Mouse (Mus musculus) liver, embryonic 11.5 days (tissue): ENCODE data around the gene Gna13. TPM values are rescaled to one million over a fixed set of nuclear protein-coding genes. Genes with fewer than 3 reads are reported as not detected.

Source experiments
- ATAC-seq: fragments of 200-750 bp; cut with Nextera tagmentation; replicated peaks from 2 replicates; pipeline ENCODE4 v1.8.0; 2017; ENCODE audit warnings: moderate number of reproducible peaks, mild to moderate bottlenecking, moderate TSS enrichment, moderate library complexity; ENCODE audit not compliant: low FRiP score
- DNase-seq: peaks from one replicate; pipeline ENCODE4 v3.0.0-alpha.2; 2017; ENCODE audit warnings: low spot score
- H3K27ac ChIP-seq: fragments of 300-500 bp; sonication (generic); 2 replicates; pipeline ENCODE4 v1.5.1; 2014; ENCODE audit warnings: mild to moderate bottlenecking, low read depth, low read length, control low read depth
- H3K27me3 ChIP-seq: fragments of 300-500 bp; sonication (generic); replicated peaks from 2 replicates; pipeline ENCODE4 v1.6.1; 2014; ENCODE audit warnings: low read length, mixed read lengths; ENCODE audit not compliant: control insufficient read depth, insufficient read depth
- H3K36me3 ChIP-seq: fragments of 300-500 bp; sonication (generic); 2 replicates; pipeline ENCODE4 v1.6.1; 2014; ENCODE audit warnings: mild to moderate bottlenecking, low read length, moderate library complexity, mixed read lengths; ENCODE audit not compliant: control insufficient read depth, insufficient read depth
- H3K4me1 ChIP-seq: fragments of 300-500 bp; sonication (generic); replicated peaks from 2 replicates; pipeline ENCODE4 v1.6.1; 2014; ENCODE audit warnings: low read length, mixed read lengths; ENCODE audit not compliant: control insufficient read depth, insufficient read depth
- H3K4me2 ChIP-seq: fragments of 300-500 bp; sonication (generic); 2 replicates; pipeline ENCODE4 v1.6.1; 2014; ENCODE audit warnings: mild to moderate bottlenecking, control low read depth, moderate library complexity
- H3K4me3 ChIP-seq: fragments of 300-500 bp; sonication (generic); 2 replicates; pipeline ENCODE4 v1.5.1; 2014; ENCODE audit warnings: low read depth, low read length, control low read depth
- H3K9ac ChIP-seq: fragments of 300-500 bp; sonication (generic); 2 replicates; pipeline ENCODE4 v1.6.1; 2014; ENCODE audit warnings: low read depth, low read length, control low read depth
- H3K9me3 ChIP-seq: fragments of 300-500 bp; sonication (generic); 2 replicates; pipeline ENCODE4 v1.6.1; 2016; ENCODE audit warnings: low read length, inconsistent platforms, mixed read lengths; ENCODE audit not compliant: control insufficient read depth
- WGBS: fragments of 180-500 bp; shearing (Covaris S2); extraction: QIAGEN DNeasy Blood & Tissue Kit; methylation state at CpG from one replicate; pipeline ENCODE4 v1.1.7; 2014; 5-methylcytosine and 5-hydroxymethylcytosine counted together
- polyA plus RNA-seq: library from polyadenylated mRNA; unstranded; fragments of >200 nt; fragmentation: Nextera tagmentation; extraction: Ambion mirVana; gene quantifications from 2 replicates; pipeline ENCODE4 v1.2.1, GENCODE M21; 2014

Gene Gna13
- polyA plus RNA-seq, 1 experiment from 2014 or later = 25.3 TPM

DNA sequence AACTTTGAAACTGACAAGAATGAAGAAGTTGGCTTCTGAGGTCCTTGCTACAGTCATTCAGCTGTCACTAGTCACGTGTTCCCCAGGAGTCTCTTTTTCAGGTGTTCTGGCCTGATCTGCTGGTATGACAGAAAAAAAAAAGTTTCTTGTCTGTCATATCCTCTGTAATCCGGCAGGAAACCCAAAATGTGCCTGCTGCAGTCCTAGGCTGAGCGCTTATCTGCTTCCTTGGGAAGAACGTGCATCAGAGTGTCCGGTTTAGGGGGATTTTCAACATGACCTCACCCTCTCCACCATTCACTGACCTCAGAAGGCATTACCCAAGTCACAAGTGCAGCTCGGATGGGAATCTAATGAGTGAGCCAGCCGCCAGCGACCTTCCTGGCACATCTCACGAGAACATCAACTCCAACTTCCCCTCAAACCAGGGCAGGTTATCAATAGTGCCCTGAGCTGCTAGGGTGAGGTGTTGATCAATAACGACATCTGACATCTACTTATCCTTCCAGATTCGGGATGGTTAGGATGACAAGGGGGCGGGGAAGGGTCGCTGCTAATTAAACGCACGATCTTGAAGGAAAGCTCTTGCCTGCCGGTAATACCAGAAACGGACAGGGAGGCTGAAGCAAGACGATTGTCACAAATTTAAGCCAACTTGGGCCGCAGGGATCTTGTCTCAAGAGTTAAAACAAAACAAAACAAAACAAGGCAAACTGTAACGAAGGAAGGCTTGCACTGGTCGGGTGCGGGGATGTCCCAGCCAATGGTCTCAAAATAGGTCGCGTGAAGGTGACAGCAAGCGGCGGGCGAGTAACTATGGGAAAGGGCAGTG, 784 bp upstream of the Gna13 start:
- H3K27me3 ChIP-seq = no peaks in the 10 kb centered on the region

GRCm38 (mm10) chr11:109363191-109364133, 831 bp downstream of the Gna13 start:
- Histone ChIP-seq H3K27ac (peak overlapping the region; percentile 96), H3K4me1 (peaks cover 30% of the 10 kb centered on the region), H3K9ac (peak overlapping the region; percentile 89), H3K4me3 (peak overlapping the region; percentile 86), H3K36me3 (peaks cover 6% of the 10 kb centered on the region), H3K9me3 (no peaks in the 10 kb centered on the region), H3K4me2 (peak overlapping the region; percentile 69), H3K27me3 (no peaks in the 10 kb centered on the region)
- 2% methylated on average over 49 of the region's 53 CpGs for WGBS
- DNase-seq = peak; percentile 72
- ATAC-seq = peak; percentile 61

More for the DNA sequence above, 784 bp upstream of the Gna13 start:
- Histone ChIP-seq H3K9me3 (no peaks in the 10 kb centered on the region), H3K4me3 (peak overlapping the region; percentile 86), H3K4me2 (peak overlapping the region; percentile 86), H3K9ac (peak overlapping the region; percentile 81), H3K36me3 (peaks cover 6% of the 10 kb centered on the region), H3K4me1 (peaks cover 23% of the 10 kb centered on the region), H3K27ac (peak overlapping the region; percentile 96; the same call in 1 of the 2 replicates)
- ATAC-seq = peak; percentile 37
- 4% methylated on average over 27 of the region's 27 CpGs for WGBS
- no peak for DNase-seq

DNA sequence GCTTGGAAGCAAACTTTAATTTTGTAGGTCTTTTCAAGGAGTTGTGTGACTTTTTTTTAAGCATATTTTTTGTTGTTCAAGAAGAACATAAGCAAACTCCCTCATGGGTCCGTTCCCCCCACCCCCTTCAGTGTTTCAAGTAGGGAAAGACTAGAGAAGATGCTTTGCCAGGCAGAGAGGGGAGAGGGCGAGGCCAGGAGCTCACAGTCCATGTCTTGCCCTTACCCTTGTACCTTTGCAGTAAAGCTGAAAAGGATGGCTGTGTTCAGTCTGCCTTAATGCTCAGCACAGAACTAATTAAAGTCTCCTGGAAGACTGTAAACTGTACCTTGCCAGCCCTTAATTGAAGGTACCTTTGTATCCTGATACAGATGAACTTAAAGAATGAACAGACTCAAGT, 1.7 kb downstream of the Gna13 start:
- 75% methylated on average over 2 of the region's 2 CpGs for WGBS
- peak overlapping the region; percentile 86 for H3K4me3 ChIP-seq
- DNase-seq (no peak), ATAC-seq (no peak)
- no peaks in the 10 kb centered on the region for H3K27me3 ChIP-seq
- no peaks in the 10 kb centered on the region for H3K9me3 ChIP-seq
- peaks cover 36% of the 10 kb centered on the region for H3K4me1 ChIP-seq
- no peak overlapping the region for H3K27ac ChIP-seq
- 0 out of 2 replicates have a peak overlapping the region, but pooled peaks have one; percentile 26 for H3K9ac ChIP-seq
- peak overlapping the region; percentile 69 for H3K4me2 ChIP-seq
- H3K36me3 ChIP-seq = peaks cover 9% of the 10 kb centered on the region

DNA sequence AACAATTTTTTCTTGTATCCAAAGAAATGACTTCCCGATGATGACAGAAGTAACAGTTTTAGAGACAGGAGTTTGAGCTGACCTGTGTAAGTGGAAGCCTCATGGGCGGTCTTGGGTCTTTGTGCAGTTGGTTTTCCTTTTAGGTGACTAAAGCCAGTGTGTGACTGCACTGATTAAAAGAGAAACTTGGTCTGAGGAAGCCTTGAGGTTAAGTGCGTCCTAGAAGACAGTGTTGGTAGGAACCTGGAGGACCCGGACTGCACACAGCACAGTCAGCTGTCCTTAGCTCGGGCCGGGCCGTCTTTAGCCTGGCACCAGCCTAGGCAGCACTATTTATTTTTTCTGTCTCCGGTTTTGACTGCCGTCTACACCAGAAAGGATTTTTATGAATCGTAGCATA, 2.2 kb downstream of the Gna13 start:
- H3K27ac ChIP-seq = no peak overlapping the region
- peaks cover 9% of the 10 kb centered on the region for H3K36me3 ChIP-seq
- H3K27me3 ChIP-seq = no peaks in the 10 kb centered on the region
- H3K4me3 ChIP-seq = peak overlapping the region; percentile 86; the same call in 1 of the 2 replicates
- ATAC-seq (no peak), DNase-seq (no peak)
- no peaks in the 10 kb centered on the region for H3K9me3 ChIP-seq
- 79% methylated on average over 10 of the region's 10 CpGs for WGBS
- H3K9ac ChIP-seq = no peak overlapping the region
- peaks cover 34% of the 10 kb centered on the region for H3K4me1 ChIP-seq
- H3K4me2 ChIP-seq = peak overlapping the region; percentile 69

- Histone ChIP-seq H3K9me3 (no peaks in the 10 kb centered on the region), H3K4me3 (no peak overlapping the region), H3K36me3 (peaks cover 9% of the 10 kb centered on the region), H3K27ac (no peak overlapping the region), H3K27me3 (no peaks in the 10 kb centered on the region), H3K4me2 (no peak overlapping the region; the same call in 1 of the 2 replicates), H3K9ac (no peak overlapping the region), H3K4me1 (peaks cover 34% of the 10 kb centered on the region)
- no peak for ATAC-seq
- DNase-seq = no peak
- WGBS = 94% methylated on average over 5 of the region's 5 CpGs
Observed at GRCm38 (mm10) chr11:109365818-109366217, 3.2 kb downstream of the Gna13 start.

- Histone ChIP-seq H3K27me3 (no peaks in the 10 kb centered on the region), H3K4me2 (no peak overlapping the region), H3K4me3 (no peak overlapping the region), H3K36me3 (peaks cover 9% of the 10 kb centered on the region), H3K9ac (no peak overlapping the region), H3K4me1 (peaks cover 29% of the 10 kb centered on the region), H3K9me3 (no peaks in the 10 kb centered on the region), H3K27ac (no peak overlapping the region)
- 77% methylated on average over 15 of the region's 15 CpGs for WGBS
- no peak for DNase-seq
- ATAC-seq = no peak
Observed at GRCm38 (mm10) chr11:109366802-109367579, 4.4 kb downstream of the Gna13 start.

DNA sequence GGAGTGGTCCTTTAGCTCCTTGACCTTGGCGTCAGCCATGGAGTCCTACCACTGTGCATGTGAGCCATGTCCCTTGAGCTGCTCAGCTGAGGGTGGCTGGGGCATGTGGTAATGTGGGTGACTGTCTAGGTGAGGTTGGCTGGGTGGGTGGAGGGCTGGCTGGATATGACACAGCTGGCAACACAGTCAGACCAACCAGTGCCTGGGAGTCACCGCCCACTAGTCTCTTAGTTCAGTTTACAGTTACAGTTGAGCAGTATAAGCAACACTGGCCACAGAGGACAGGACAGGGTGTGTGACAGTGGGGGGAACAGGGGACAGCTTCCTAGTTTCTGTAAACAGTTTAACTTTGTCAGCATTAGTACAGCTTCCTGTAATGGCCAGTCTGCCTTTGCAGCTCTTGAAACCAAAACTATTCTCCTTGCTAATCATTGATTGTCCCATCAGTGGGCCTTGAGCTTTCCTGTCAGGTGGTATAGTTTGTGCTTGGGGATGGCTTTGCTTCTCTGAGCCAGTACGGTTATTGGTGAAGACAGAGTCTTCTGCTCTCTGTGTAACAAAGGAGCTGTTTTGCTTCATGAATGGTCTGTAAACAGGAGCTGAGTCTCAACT, 6.5 kb downstream of the Gna13 start:
- 90% methylated on average over 3 of the region's 3 CpGs for WGBS
- Histone ChIP-seq H3K9ac (no peak overlapping the region), H3K9me3 (no peaks in the 10 kb centered on the region), H3K27ac (no peak overlapping the region), H3K4me3 (no peak overlapping the region), H3K36me3 (peaks cover 9% of the 10 kb centered on the region), H3K27me3 (no peaks in the 10 kb centered on the region), H3K4me2 (no peak overlapping the region), H3K4me1 (peaks cover 28% of the 10 kb centered on the region)
- ATAC-seq (no peak), DNase-seq (no peak)

DNA sequence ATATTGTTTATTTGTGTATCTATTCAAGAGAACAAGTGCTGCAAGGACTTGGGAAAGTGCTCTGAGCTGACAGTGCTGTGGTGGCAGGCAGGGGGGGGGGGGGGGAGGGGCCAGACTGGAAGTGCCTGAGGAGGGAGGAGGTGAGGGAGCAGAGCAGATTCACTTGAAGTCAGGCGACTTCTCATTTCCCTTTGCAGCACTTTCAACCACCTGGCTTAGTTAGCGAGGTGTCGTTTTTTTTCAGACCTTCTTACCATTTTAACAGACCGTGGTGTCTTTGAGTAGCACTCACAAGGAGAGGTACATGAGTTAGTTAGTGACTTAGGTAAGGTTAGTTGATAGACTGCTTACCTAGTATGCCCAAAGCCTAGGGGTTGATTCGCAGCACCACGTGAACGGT, 12.8 kb downstream of the Gna13 start:
- 58% methylated on average over 7 of the region's 7 CpGs for WGBS
- Histone ChIP-seq H3K9ac (no peak overlapping the region), H3K27ac (no peak overlapping the region), H3K4me1 (peaks cover 41% of the 10 kb centered on the region), H3K36me3 (no peaks in the 10 kb centered on the region; the same call in 1 of the 2 replicates), H3K4me3 (no peak overlapping the region), H3K9me3 (no peaks in the 10 kb centered on the region), H3K27me3 (no peaks in the 10 kb centered on the region), H3K4me2 (no peak overlapping the region)
- DNase-seq (no peak), ATAC-seq (no peak)
